Mouse (Mus musculus): ENCODE data around the gene Pvalb. TPM values are rescaled to one million over a fixed set of nuclear protein-coding genes. Genes with fewer than 3 reads are reported as not detected.

Gene Pvalb
- polyA plus RNA-seq, 1 experiment from 2014 or later: not detected

- H3K9me3 ChIP-seq: peaks cover 3% of the 10 kb centered on the region; the same call in 1 of the 2 replicates
- peaks cover 6% of the 10 kb centered on the region; the same call in 1 of the 2 replicates for H3K4me1 ChIP-seq
- no peaks in the 10 kb centered on the region for H3K36me3 ChIP-seq
- no peak overlapping the region for H3K4me2 ChIP-seq
- no peak overlapping the region for H3K9ac ChIP-seq
- H3K27ac ChIP-seq: no peak overlapping the region
- 67% methylated on average over 5 of the region's 5 CpGs for WGBS
- ATAC-seq (ENCODE audit: insufficient number of reproducible peaks, insufficient read depth, low FRiP score, low TSS enrichment, low read depth): no peak
- H3K4me3 ChIP-seq: no peak overlapping the region
- H3K27me3 ChIP-seq: peaks cover 6% of the 10 kb centered on the region; the same call in 1 of the 2 replicates
Observed at GRCm38 (mm10) chr15:78234823-78235509, 28.8 kb upstream of the Pvalb start.

GRCm38 (mm10) chr15:78231346-78232331 is 25.4 kb upstream of the Pvalb start:
- H3K9me3 ChIP-seq: peaks cover 3% of the 10 kb centered on the region; the same call in 1 of the 2 replicates
- peak overlapping the region; percentile 39 for H3K4me2 ChIP-seq
- H3K27me3 ChIP-seq: no peaks in the 10 kb centered on the region
- no peak overlapping the region for H3K9ac ChIP-seq
- peaks cover 6% of the 10 kb centered on the region; the same call in 1 of the 2 replicates for H3K4me1 ChIP-seq
- H3K36me3 ChIP-seq: no peaks in the 10 kb centered on the region
- no peak for ATAC-seq (ENCODE audit: insufficient number of reproducible peaks, insufficient read depth, low FRiP score, low TSS enrichment, low read depth)
- 0 out of 2 replicates have a peak overlapping the region, but pooled peaks have one; percentile 39 for H3K27ac ChIP-seq
- H3K4me3 ChIP-seq: no peak overlapping the region
- 18% methylated on average over 13 of the region's 13 CpGs for WGBS

- no peaks in the 10 kb centered on the region for H3K36me3 ChIP-seq
- no peak for ATAC-seq (ENCODE audit: insufficient number of reproducible peaks, insufficient read depth, low FRiP score, low TSS enrichment, low read depth)
- H3K4me3 ChIP-seq: no peak overlapping the region
- no peaks in the 10 kb centered on the region for H3K9me3 ChIP-seq
- no peaks in the 10 kb centered on the region for H3K27me3 ChIP-seq
- no peak overlapping the region for H3K4me2 ChIP-seq
- H3K9ac ChIP-seq: no peak overlapping the region
- H3K4me1 ChIP-seq: peaks cover 6% of the 10 kb centered on the region; the same call in 1 of the 2 replicates
- 82% methylated on average over 12 of the region's 12 CpGs for WGBS
- no peak overlapping the region for H3K27ac ChIP-seq
Observed at GRCm38 (mm10) chr15:78227816-78228215, 21.6 kb upstream of the Pvalb start.

GRCm38 (mm10) chr15:78215269-78215668 is 9.1 kb upstream of the Pvalb start:
- 81% methylated on average over 9 of the region's 9 CpGs for WGBS
- Histone ChIP-seq H3K9me3 (no peaks in the 10 kb centered on the region), H3K4me1 (no peaks in the 10 kb centered on the region), H3K4me3 (no peak overlapping the region), H3K27me3 (no peaks in the 10 kb centered on the region), H3K36me3 (no peaks in the 10 kb centered on the region), H3K27ac (no peak overlapping the region), H3K4me2 (no peak overlapping the region), H3K9ac (no peak overlapping the region)
- ATAC-seq (ENCODE audit: insufficient number of reproducible peaks, insufficient read depth, low FRiP score, low TSS enrichment, low read depth): no peak

GRCm38 (mm10) chr15:78211367-78211766 is 5.2 kb upstream of the Pvalb start:
- no peak overlapping the region for H3K9ac ChIP-seq
- peaks cover 6% of the 10 kb centered on the region; the same call in 1 of the 2 replicates for H3K9me3 ChIP-seq
- 80% methylated on average over 8 of the region's 8 CpGs for WGBS
- no peak overlapping the region for H3K27ac ChIP-seq
- H3K27me3 ChIP-seq: 0 out of 2 replicates have a peak, but pooled peaks cover 3% of the 10 kb centered on the region
- H3K36me3 ChIP-seq: no peaks in the 10 kb centered on the region
- no peak overlapping the region for H3K4me2 ChIP-seq
- no peaks in the 10 kb centered on the region for H3K4me1 ChIP-seq
- no peak for ATAC-seq (ENCODE audit: insufficient number of reproducible peaks, insufficient read depth, low FRiP score, low TSS enrichment, low read depth)
- no peak overlapping the region for H3K4me3 ChIP-seq

- Histone ChIP-seq H3K27me3 (peaks cover 13% of the 10 kb centered on the region), H3K4me3 (no peak overlapping the region), H3K4me1 (no peaks in the 10 kb centered on the region), H3K36me3 (no peaks in the 10 kb centered on the region), H3K4me2 (no peak overlapping the region), H3K27ac (no peak overlapping the region), H3K9ac (no peak overlapping the region), H3K9me3 (peaks cover 6% of the 10 kb centered on the region; the same call in 1 of the 2 replicates)
- 79% methylated on average over 4 of the region's 4 CpGs for WGBS
- ATAC-seq (ENCODE audit: insufficient number of reproducible peaks, insufficient read depth, low FRiP score, low TSS enrichment, low read depth): no peak
Observed at GRCm38 (mm10) chr15:78210203-78210602, 4.0 kb upstream of the Pvalb start.

GRCm38 (mm10) chr15:78205192-78205591 is 1.0 kb downstream of the Pvalb start:
- no peak overlapping the region for H3K9ac ChIP-seq
- ATAC-seq (ENCODE audit: insufficient number of reproducible peaks, insufficient read depth, low FRiP score, low TSS enrichment, low read depth): no peak
- no peak overlapping the region for H3K4me3 ChIP-seq
- 39% methylated on average over 3 of the region's 3 CpGs for WGBS
- no peaks in the 10 kb centered on the region for H3K36me3 ChIP-seq
- peaks cover 10% of the 10 kb centered on the region for H3K4me1 ChIP-seq
- H3K9me3 ChIP-seq: peaks cover 6% of the 10 kb centered on the region; the same call in 1 of the 2 replicates
- H3K27me3 ChIP-seq: peaks cover 55% of the 10 kb centered on the region
- H3K27ac ChIP-seq: no peak overlapping the region
- H3K4me2 ChIP-seq: no peak overlapping the region

GRCm38 (mm10) chr15:78204053-78204847 is 1.9 kb downstream of the Pvalb start:
- H3K27me3 ChIP-seq: peaks cover 55% of the 10 kb centered on the region
- H3K36me3 ChIP-seq: no peaks in the 10 kb centered on the region
- WGBS: 2% methylated on average over 41 of the region's 41 CpGs
- H3K9ac ChIP-seq: peak overlapping the region; percentile 62; the same call in 1 of the 2 replicates
- peaks cover 10% of the 10 kb centered on the region for H3K4me1 ChIP-seq
- H3K27ac ChIP-seq: no peak overlapping the region
- peak overlapping the region; percentile 72 for H3K4me2 ChIP-seq
- no peak for ATAC-seq (ENCODE audit: insufficient number of reproducible peaks, insufficient read depth, low FRiP score, low TSS enrichment, low read depth)
- H3K4me3 ChIP-seq: peak overlapping the region; percentile 42
- H3K9me3 ChIP-seq: no peaks in the 10 kb centered on the region

GRCm38 (mm10) chr15:78195096-78195880 is 10.9 kb downstream of the Pvalb start:
- no peaks in the 10 kb centered on the region for H3K9me3 ChIP-seq
- no peaks in the 10 kb centered on the region for H3K36me3 ChIP-seq
- 0 out of 2 replicates have a peak, but pooled peaks cover 3% of the 10 kb centered on the region for H3K27me3 ChIP-seq
- no peaks in the 10 kb centered on the region for H3K4me1 ChIP-seq
- H3K27ac ChIP-seq: no peak overlapping the region
- H3K4me2 ChIP-seq: no peak overlapping the region
- 63% methylated on average over 28 of the region's 28 CpGs for WGBS
- H3K4me3 ChIP-seq: no peak overlapping the region
- no peak for ATAC-seq (ENCODE audit: insufficient number of reproducible peaks, insufficient read depth, low FRiP score, low TSS enrichment, low read depth)
- H3K9ac ChIP-seq: no peak overlapping the region

- no peaks in the 10 kb centered on the region for H3K9me3 ChIP-seq
- H3K4me1 ChIP-seq: no peaks in the 10 kb centered on the region
- H3K4me2 ChIP-seq: no peak overlapping the region
- H3K36me3 ChIP-seq: no peaks in the 10 kb centered on the region
- 0 out of 2 replicates have a peak, but pooled peaks cover 3% of the 10 kb centered on the region for H3K27me3 ChIP-seq
- no peak overlapping the region for H3K4me3 ChIP-seq
- no peak overlapping the region for H3K9ac ChIP-seq
- 79% methylated on average over 3 of the region's 3 CpGs for WGBS
- no peak for ATAC-seq (ENCODE audit: insufficient number of reproducible peaks, insufficient read depth, low FRiP score, low TSS enrichment, low read depth)
- H3K27ac ChIP-seq: no peak overlapping the region
Observed at GRCm38 (mm10) chr15:78194320-78194719, 11.9 kb downstream of the Pvalb start.

All from embryonic facial prominence, embryonic 13.5 days (tissue).